Mouse (Mus musculus): ENCODE data around the gene Olfr1416. TPM values are rescaled to one million over a fixed set of nuclear protein-coding genes. Genes with fewer than 3 reads are reported as not detected.
"Not testable (repeated sequence)": the region's sequence is repeated elsewhere in the genome, so short reads cannot be mapped to it uniquely, and the experiment has no call there.

The Olfr1416 gene
- not detected in 2 replicates for polyA plus RNA-seq (2016; fragmentation: Nextera tagmentation; extraction: Ambion mirVana)

GRCm38 (mm10) chr1:92485013-92485412, at the start of gene Olfr1416:
TSS of gene Olfr1416 (minus strand) at chr1:92485113.
- no peak for DNase-seq (ENCODE audit: low spot score)
- peaks cover 12% of the 10 kb centered on the region for H3K9me3 ChIP-seq
- no peak within 1 kb of the TSS for H3K27ac ChIP-seq (replicated peaks)
- H3K4me3 ChIP-seq, result no peak within 1 kb of the TSS
- no peaks in the 10 kb centered on the region for H3K36me3 ChIP-seq (replicated peaks)
- H3K4me1 ChIP-seq, result no peaks in the 10 kb centered on the region
- H3K27me3 ChIP-seq (replicated peaks; ENCODE audit: low read depth, poor library complexity, severe bottlenecking), result no peaks in the 10 kb centered on the region

- Histone ChIP-seq H3K27ac (replicated peaks) (no peak overlapping the region), H3K36me3 (replicated peaks) (no peaks in the 10 kb centered on the region), H3K4me3 (no peak overlapping the region), H3K9me3 (no peaks in the 10 kb centered on the region), H3K4me1 (no peaks in the 10 kb centered on the region), H3K27me3 (replicated peaks; ENCODE audit: low read depth, poor library complexity, severe bottlenecking) (no peaks in the 10 kb centered on the region)
- DNase-seq (ENCODE audit: low spot score), result no peak
- 87% methylated on average over 3 of the region's 3 CpGs for WGBS
Measured at GRCm38 (mm10) chr1:92523764-92524163, 38.9 kb upstream of the Olfr1416 start.

GRCm38 (mm10) chr1:92521376-92521775, 36.5 kb upstream of the Olfr1416 start:
- 22% methylated on average over 10 of the region's 10 CpGs for WGBS
- no peaks in the 10 kb centered on the region for H3K36me3 ChIP-seq (replicated peaks)

GRCm38 (mm10) chr1:92519046-92519445, 34.1 kb upstream of the Olfr1416 start:
- whole genome bisulfite sequencing, result 88% methylated on average over 6 of the region's 6 CpGs
- Histone ChIP-seq H3K36me3 (replicated peaks) (no peaks in the 10 kb centered on the region), H3K4me3 (no peak overlapping the region), H3K9me3 (no peaks in the 10 kb centered on the region), H3K27ac (replicated peaks) (no peak overlapping the region), H3K27me3 (replicated peaks; ENCODE audit: low read depth, poor library complexity, severe bottlenecking) (no peaks in the 10 kb centered on the region; the same call in 1 of the 2 replicates), H3K4me1 (no peaks in the 10 kb centered on the region)
- DNase-seq (ENCODE audit: low spot score), result no peak

More at GRCm38 (mm10) chr1:92521376-92521775, 36.5 kb upstream of the Olfr1416 start:
- peak; percentile 64 for DNase-seq (ENCODE audit: low spot score)
- no peaks in the 10 kb centered on the region for H3K9me3 ChIP-seq
- H3K27me3 ChIP-seq (replicated peaks; ENCODE audit: low read depth, poor library complexity, severe bottlenecking), result no peaks in the 10 kb centered on the region; the same call in 1 of the 2 replicates
- H3K4me1 ChIP-seq, result no peaks in the 10 kb centered on the region
- no peak overlapping the region for H3K27ac ChIP-seq (replicated peaks)
- H3K4me3 ChIP-seq, result no peak overlapping the region

GRCm38 (mm10) chr1:92518561-92518960, 33.6 kb upstream of the Olfr1416 start, which contains the start of gene Olfr1414:
TSS of gene Olfr1414 (minus strand) at chr1:92518661.
- Histone ChIP-seq H3K27ac (replicated peaks) (no peak within 1 kb of the TSS), H3K27me3 (replicated peaks; ENCODE audit: low read depth, poor library complexity, severe bottlenecking) (no peaks in the 10 kb centered on the region; the same call in 1 of the 2 replicates), H3K9me3 (no peaks in the 10 kb centered on the region), H3K36me3 (replicated peaks) (no peaks in the 10 kb centered on the region), H3K4me1 (no peaks in the 10 kb centered on the region), H3K4me3 (no peak within 1 kb of the TSS)
- WGBS, result 86% methylated on average over 3 of the region's 3 CpGs
- no peak for DNase-seq (ENCODE audit: low spot score)

- no peak overlapping the region for H3K4me3 ChIP-seq
- H3K4me1 ChIP-seq, result no peaks in the 10 kb centered on the region
- no peaks in the 10 kb centered on the region for H3K9me3 ChIP-seq
- H3K36me3 ChIP-seq (replicated peaks), result no peaks in the 10 kb centered on the region
- no peaks in the 10 kb centered on the region; the same call in 1 of the 2 replicates for H3K27me3 ChIP-seq (replicated peaks; ENCODE audit: low read depth, poor library complexity, severe bottlenecking)
- no peak overlapping the region for H3K27ac ChIP-seq (replicated peaks)
- WGBS, result 82% methylated on average over 11 of the region's 11 CpGs
- DNase-seq (ENCODE audit: low spot score), result no peak
Measured at GRCm38 (mm10) chr1:92515390-92515789, 30.5 kb upstream of the Olfr1416 start.

- H3K27ac ChIP-seq (replicated peaks); H3K36me3 ChIP-seq (replicated peaks); H3K4me3 ChIP-seq; DNase-seq (ENCODE audit: low spot score); H3K27me3 ChIP-seq (replicated peaks; ENCODE audit: low read depth, poor library complexity, severe bottlenecking); H3K4me1 ChIP-seq; H3K9me3 ChIP-seq: not testable (repeated sequence)
- 84% methylated on average over 5 of the region's 5 CpGs for WGBS
Measured at GRCm38 (mm10) chr1:92511646-92512045, 26.7 kb upstream of the Olfr1416 start.

- no peak for DNase-seq (ENCODE audit: low spot score)
- H3K4me3 ChIP-seq, result no peak within 1 kb of the TSS
- no peak within 1 kb of the TSS for H3K27ac ChIP-seq (replicated peaks)
- WGBS, result 79% methylated on average over 2 of the region's 2 CpGs
- peaks cover 7% of the 10 kb centered on the region; the same call in 1 of the 2 replicates for H3K9me3 ChIP-seq
- no peaks in the 10 kb centered on the region for H3K27me3 ChIP-seq (replicated peaks; ENCODE audit: low read depth, poor library complexity, severe bottlenecking)
- no peaks in the 10 kb centered on the region for H3K4me1 ChIP-seq
- H3K36me3 ChIP-seq (replicated peaks), result no peaks in the 10 kb centered on the region
Measured at GRCm38 (mm10) chr1:92496001-92496400, 11.1 kb upstream of the Olfr1416 start, which contains the start of gene Olfr1415. TSS of gene Olfr1415 (minus strand) at chr1:92496101.

- H3K4me1 ChIP-seq, result peaks cover 16% of the 10 kb centered on the region
- H3K36me3 ChIP-seq (replicated peaks), result peaks cover 22% of the 10 kb centered on the region
- peak overlapping the region; percentile 91 for H3K27ac ChIP-seq (replicated peaks)
- peak overlapping the region; percentile 95 for H3K4me3 ChIP-seq
- no peaks in the 10 kb centered on the region for H3K9me3 ChIP-seq
- H3K27me3 ChIP-seq (replicated peaks; ENCODE audit: low read depth, poor library complexity, severe bottlenecking), result no peaks in the 10 kb centered on the region
- 5% methylated on average over 10 of the region's 10 CpGs for WGBS
- DNase-seq (ENCODE audit: low spot score), result no peak
Measured at GRCm38 (mm10) chr1:92474066-92474578, 10.8 kb downstream of the Olfr1416 start.

GRCm38 (mm10) chr1:92473165-92474041, 11.5 kb downstream of the Olfr1416 start, which contains the start of gene Ndufa10:
TSS of gene Ndufa10 (minus strand) at chr1:92473860.
- no peaks in the 10 kb centered on the region for H3K27me3 ChIP-seq (replicated peaks; ENCODE audit: low read depth, poor library complexity, severe bottlenecking)
- under 1% methylated on average over 67 of the region's 67 CpGs for WGBS
- H3K4me1 ChIP-seq, result peaks cover 16% of the 10 kb centered on the region
- no peaks in the 10 kb centered on the region for H3K9me3 ChIP-seq
- H3K36me3 ChIP-seq (replicated peaks), result peaks cover 29% of the 10 kb centered on the region
- peak within 1 kb of the TSS; percentile 91 for H3K27ac ChIP-seq (replicated peaks)
- peak within 1 kb of the TSS; percentile 95 for H3K4me3 ChIP-seq
- DNase-seq (ENCODE audit: low spot score), result peak; percentile 96

GRCm38 (mm10) chr1:92468891-92469290, 16.0 kb downstream of the Olfr1416 start:
- peaks cover 11% of the 10 kb centered on the region for H3K4me1 ChIP-seq

GRCm38 (mm10) chr1:92458416-92458815, 26.5 kb downstream of the Olfr1416 start:
- H3K4me1 ChIP-seq, result no peaks in the 10 kb centered on the region
- H3K4me3 ChIP-seq, result no peak overlapping the region
- WGBS, result 89% methylated on average over 6 of the region's 6 CpGs
- no peaks in the 10 kb centered on the region for H3K27me3 ChIP-seq (replicated peaks; ENCODE audit: low read depth, poor library complexity, severe bottlenecking)
- H3K36me3 ChIP-seq (replicated peaks), result peaks cover 99% of the 10 kb centered on the region
- DNase-seq (ENCODE audit: low spot score), result no peak
- no peak overlapping the region for H3K27ac ChIP-seq (replicated peaks)
- peaks cover 3% of the 10 kb centered on the region; the same call in 1 of the 2 replicates for H3K9me3 ChIP-seq

More at GRCm38 (mm10) chr1:92468891-92469290, 16.0 kb downstream of the Olfr1416 start:
- H3K4me3 ChIP-seq, result no peak overlapping the region
- DNase-seq (ENCODE audit: low spot score), result no peak
- WGBS, result 88% methylated on average over 4 of the region's 4 CpGs
- peaks cover 74% of the 10 kb centered on the region for H3K36me3 ChIP-seq (replicated peaks)
- H3K9me3 ChIP-seq, result no peaks in the 10 kb centered on the region
- no peak overlapping the region for H3K27ac ChIP-seq (replicated peaks)
- no peaks in the 10 kb centered on the region for H3K27me3 ChIP-seq (replicated peaks; ENCODE audit: low read depth, poor library complexity, severe bottlenecking)

Measured in embryonic facial prominence, embryonic 10.5 days (tissue).